Mouse (Mus musculus) macrophage (primary cell): ENCODE results near the gene P4ha1. TPM values are rescaled to one million over a fixed set of nuclear protein-coding genes. Genes with fewer than 3 reads are reported as not detected.

Source experiments
- H3K27ac ChIP-seq: fragments of 350-480 bp; formaldehyde crosslinking; 2 replicates; pipeline ENCODE4 v1.9.0; 2021
- H3K36me3 ChIP-seq: fragments of 350-480 bp; formaldehyde crosslinking; 2 replicates; pipeline ENCODE4 v1.9.0; 2021; ENCODE audit errors: inconsistent target
- H3K4me3 ChIP-seq: fragments of 350-480 bp; formaldehyde crosslinking; 2 replicates; pipeline ENCODE4 v1.9.0; 2021; ENCODE audit errors: inconsistent target
- H3K79me2 ChIP-seq: fragments of 350-480 bp; formaldehyde crosslinking; 2 replicates; pipeline ENCODE4 v1.9.0; 2021; ENCODE audit errors: inconsistent target
- WGBS: methylation state at CpG from one replicate; pipeline ENCODE4 v1.1.7; 2026; ENCODE audit warnings: inconsistent platforms; ENCODE audit not compliant: missing documents; 5-methylcytosine and 5-hydroxymethylcytosine counted together
- polyA plus RNA-seq: library from polyadenylated mRNA; stranded (reverse); fragments of 250-400 nt; gene quantifications from 3 replicates; pipeline ENCODE4 v1.2.4, GENCODE M21; 2018; ENCODE audit warnings: inconsistent platforms
- total RNA-seq, 78 experiments: library from RNA; depleted of rRNA; stranded (reverse); fragments of 250-400 nt; gene quantifications; 1 replicate in 9 of 78; 2 replicates in 24 of 78; 3 replicates in 43 of 78; 4 replicates in 2 of 78; pipeline ENCODE4 v1.2.4; 2018; ENCODE audit warnings: inconsistent platforms in 56 of 78

Gene P4ha1
- 100 to 1,000 TPM in 1 of 26 experiments, 10 to 100 TPM in 25; 21.6 to 111 (median 52.5) TPM for total RNA-seq (2018; cell fraction: chromatin; rRNA removed)
- 100 to 1,000 TPM in 3 of 26 experiments, 10 to 100 TPM in 23; 38.2 to 109 (median 58.9) TPM for total RNA-seq (2018; cell fraction: cytosol; rRNA removed)
- total RNA-seq (2018; cell fraction: nucleus; rRNA removed): 100 to 1,000 TPM in 14 of 26 experiments, 10 to 100 TPM in 12; 53.3 to 199 (median 119) TPM
- 45.8 to 78.9 TPM (median 65.6 TPM) in 3 replicates for polyA plus RNA-seq

- H3K27ac ChIP-seq: peak within 1 kb of the TSS; percentile 81
- peaks cover 45% of the 10 kb centered on the region for H3K79me2 ChIP-seq
- no peaks in the 10 kb centered on the region for H3K36me3 ChIP-seq
- WGBS: 0% methylated on average over 39 of the region's 39 CpGs
- peak within 1 kb of the TSS; percentile 79 for H3K4me3 ChIP-seq
Measured at GRCm38 (mm10) chr10:59323100-59323487, at the start of gene P4ha1. P4ha1 (plus strand) TSS chr10:59323296.

GRCm38 (mm10) chr10:59275745-59276144, 47.4 kb upstream of the P4ha1 start:
- no peaks in the 10 kb centered on the region for H3K36me3 ChIP-seq
- no peak overlapping the region for H3K27ac ChIP-seq
- 99% methylated on average over 5 of the region's 5 CpGs for WGBS
- H3K4me3 ChIP-seq: no peak overlapping the region
- H3K79me2 ChIP-seq: no peaks in the 10 kb centered on the region

GRCm38 (mm10) chr10:59277116-59277515, 46.0 kb upstream of the P4ha1 start:
- no peaks in the 10 kb centered on the region for H3K79me2 ChIP-seq
- no peaks in the 10 kb centered on the region for H3K36me3 ChIP-seq
- H3K27ac ChIP-seq: no peak overlapping the region
- 74% methylated on average over 10 of the region's 10 CpGs for WGBS
- H3K4me3 ChIP-seq: no peak overlapping the region

- Histone ChIP-seq H3K79me2 (no peaks in the 10 kb centered on the region), H3K27ac (no peak overlapping the region), H3K4me3 (no peak overlapping the region), H3K36me3 (no peaks in the 10 kb centered on the region)
- 74% methylated on average over 5 of the region's 5 CpGs for WGBS
Measured at GRCm38 (mm10) chr10:59277729-59278475, 45.2 kb upstream of the P4ha1 start.

GRCm38 (mm10) chr10:59283164-59283563, 39.9 kb upstream of the P4ha1 start:
- 31% methylated on average over 3 of the region's 3 CpGs for WGBS
- H3K36me3 ChIP-seq: no peaks in the 10 kb centered on the region
- no peaks in the 10 kb centered on the region for H3K79me2 ChIP-seq
- no peak overlapping the region for H3K27ac ChIP-seq
- H3K4me3 ChIP-seq: no peak overlapping the region

GRCm38 (mm10) chr10:59283749-59284148, 39.3 kb upstream of the P4ha1 start:
- no peaks in the 10 kb centered on the region for H3K79me2 ChIP-seq
- H3K4me3 ChIP-seq: no peak overlapping the region
- H3K36me3 ChIP-seq: no peaks in the 10 kb centered on the region
- 92% methylated on average over 1 of the region's 1 CpGs for WGBS
- H3K27ac ChIP-seq: no peak overlapping the region

- H3K27ac ChIP-seq: no peak overlapping the region
Measured at GRCm38 (mm10) chr10:59285530-59285929, 37.6 kb upstream of the P4ha1 start.

GRCm38 (mm10) chr10:59287251-59287650, 35.8 kb upstream of the P4ha1 start:
- WGBS: 96% methylated on average over 2 of the region's 2 CpGs
- H3K27ac ChIP-seq: no peak overlapping the region

More at GRCm38 (mm10) chr10:59285530-59285929, 37.6 kb upstream of the P4ha1 start:
- no peaks in the 10 kb centered on the region for H3K79me2 ChIP-seq
- H3K4me3 ChIP-seq: no peak overlapping the region
- H3K36me3 ChIP-seq: no peaks in the 10 kb centered on the region
- WGBS: 81% methylated on average over 5 of the region's 5 CpGs

GRCm38 (mm10) chr10:59287662-59288061, 35.4 kb upstream of the P4ha1 start:
- Histone ChIP-seq H3K4me3 (no peak overlapping the region), H3K36me3 (no peaks in the 10 kb centered on the region), H3K79me2 (no peaks in the 10 kb centered on the region), H3K27ac (no peak overlapping the region)
- 97% methylated on average over 3 of the region's 3 CpGs for WGBS

More at GRCm38 (mm10) chr10:59287251-59287650, 35.8 kb upstream of the P4ha1 start:
- Histone ChIP-seq H3K4me3 (no peak overlapping the region), H3K36me3 (no peaks in the 10 kb centered on the region), H3K79me2 (no peaks in the 10 kb centered on the region)

GRCm38 (mm10) chr10:59289062-59289461, 34.0 kb upstream of the P4ha1 start:
- 82% methylated on average over 8 of the region's 8 CpGs for WGBS
- Histone ChIP-seq H3K4me3 (no peak overlapping the region), H3K27ac (no peak overlapping the region), H3K36me3 (no peaks in the 10 kb centered on the region), H3K79me2 (no peaks in the 10 kb centered on the region)

- Histone ChIP-seq H3K36me3 (no peaks in the 10 kb centered on the region), H3K27ac (no peak overlapping the region), H3K79me2 (no peaks in the 10 kb centered on the region), H3K4me3 (no peak overlapping the region)
- WGBS: 86% methylated on average over 3 of the region's 3 CpGs
Measured at GRCm38 (mm10) chr10:59291536-59291935, 31.6 kb upstream of the P4ha1 start.

GRCm38 (mm10) chr10:59292079-59292478, 31.0 kb upstream of the P4ha1 start:
- Histone ChIP-seq H3K27ac (no peak overlapping the region), H3K36me3 (no peaks in the 10 kb centered on the region), H3K79me2 (no peaks in the 10 kb centered on the region), H3K4me3 (no peak overlapping the region)
- 88% methylated on average over 7 of the region's 7 CpGs for WGBS

- Histone ChIP-seq H3K79me2 (no peaks in the 10 kb centered on the region), H3K36me3 (no peaks in the 10 kb centered on the region), H3K27ac (no peak overlapping the region), H3K4me3 (no peak overlapping the region)
- WGBS: 24% methylated on average over 4 of the region's 4 CpGs
Measured at GRCm38 (mm10) chr10:59292558-59292957, 30.5 kb upstream of the P4ha1 start.

GRCm38 (mm10) chr10:59295241-59295811, 27.8 kb upstream of the P4ha1 start:
- WGBS: 47% methylated on average over 8 of the region's 8 CpGs
- H3K27ac ChIP-seq: no peak overlapping the region
- H3K79me2 ChIP-seq: no peaks in the 10 kb centered on the region
- no peaks in the 10 kb centered on the region for H3K36me3 ChIP-seq
- no peak overlapping the region for H3K4me3 ChIP-seq

GRCm38 (mm10) chr10:59296261-59296660, 26.8 kb upstream of the P4ha1 start:
- H3K36me3 ChIP-seq: no peaks in the 10 kb centered on the region
- 45% methylated on average over 5 of the region's 5 CpGs for WGBS
- no peak overlapping the region for H3K4me3 ChIP-seq
- no peaks in the 10 kb centered on the region for H3K79me2 ChIP-seq
- no peak overlapping the region for H3K27ac ChIP-seq
